Mouse (Mus musculus) bone marrow, adult 2 months (tissue): Measurements from ENCODE around the gene Ifi205. TPM values are rescaled to one million over a fixed set of nuclear protein-coding genes. Genes with fewer than 3 reads are reported as not detected.
"Not testable (repeated sequence)": the region's sequence is repeated elsewhere in the genome, so short reads cannot be mapped to it uniquely, and the experiment has no call there.

Experiments used
- H3K27ac ChIP-seq: fragments of 200-500 bp; 2 replicates; pipeline ENCODE4 v1.5.1; 2012; ENCODE audit warnings: low read depth, mild to moderate bottlenecking, control low read depth, inconsistent platforms, low read length; ENCODE audit not compliant: control insufficient read depth, poor library complexity, insufficient read depth
- H3K4me1 ChIP-seq: fragments of 200-500 bp; 2 replicates; pipeline ENCODE4 v1.6.1; 2011; ENCODE audit warnings: low read length; ENCODE audit not compliant: control insufficient read depth, insufficient read depth
- H3K4me3 ChIP-seq: fragments of 200-500 bp; replicated peaks from 2 replicates; pipeline ENCODE3; 2011; ENCODE audit warnings: mild to moderate bottlenecking, low read depth, low read length, control low read depth; ENCODE audit not compliant: control insufficient read depth
- CTCF ChIP-seq: fragments of 200-500 bp; IDR thresholded peaks from 2 replicates; pipeline ENCODE4 v1.5.1; 2011; ENCODE audit warnings: low read length, control low read depth; ENCODE audit not compliant: control insufficient read depth, insufficient read depth
- POLR2A ChIP-seq: fragments of 200-500 bp; IDR thresholded peaks from 2 replicates; pipeline ENCODE4 v1.6.1; 2011; ENCODE audit warnings: low read depth, mild to moderate bottlenecking, control low read depth, low read length, borderline replicate concordance; ENCODE audit not compliant: control insufficient read depth
- WGBS: fragments of 180-500 bp; shearing (Covaris S2); methylation state at CpG from one replicate; pipeline ENCODE4 v1.1.7; 2018; 5-methylcytosine and 5-hydroxymethylcytosine counted together
- polyA plus RNA-seq: library from polyadenylated mRNA; stranded (reverse); fragments of >200 nt; gene quantifications from 2 replicates; pipeline ENCODE4 v1.2.4, GENCODE M21; 2011; ENCODE audit warnings: low replicate concordance; ENCODE audit not compliant: missing spikeins, insufficient read depth, insufficient read length

Gene Ifi205
- 1.1 and 1.4 TPM in 2 replicates for polyA plus RNA-seq

- no peak within 1 kb of the TSS for H3K27ac ChIP-seq
- WGBS: 36% methylated on average over 1 of the region's 1 CpGs
- no peaks in the 10 kb centered on the region for H3K4me1 ChIP-seq
- H3K4me3 ChIP-seq: no peak within 1 kb of the TSS
- TF ChIP-seq POLR2A (no peak), CTCF (no peak)
Observed at GRCm38 (mm10) chr1:174031698-174032097, at the start of gene Ifi205. Gene Ifi205, minus strand, starts transcription at chr1:174031810.

- TF ChIP-seq CTCF (no peak), POLR2A (no peak)
- no peak within 1 kb of the TSS for H3K27ac ChIP-seq
- WGBS: 89% methylated on average over 3 of the region's 3 CpGs
- H3K4me3 ChIP-seq: no peak within 1 kb of the TSS
- no peaks in the 10 kb centered on the region for H3K4me1 ChIP-seq
Observed at GRCm38 (mm10) chr1:174066305-174066704, 34.7 kb upstream of the Ifi205 start, which contains the start of gene Olfr430. Gene Olfr430, plus strand, starts transcription at chr1:174066605.

- no peak overlapping the region for H3K4me3 ChIP-seq
- 51% methylated on average over 2 of the region's 2 CpGs for WGBS
- TF ChIP-seq POLR2A (no peak), CTCF (no peak)
- H3K4me1 ChIP-seq: peaks cover 2% of the 10 kb centered on the region; the same call in 1 of the 2 replicates
- no peak overlapping the region for H3K27ac ChIP-seq
Observed at GRCm38 (mm10) chr1:174055248-174055647, 23.6 kb upstream of the Ifi205 start.

GRCm38 (mm10) chr1:174052981-174053380 is 21.4 kb upstream of the Ifi205 start:
- no peak overlapping the region for H3K27ac ChIP-seq
- WGBS: 56% methylated on average over 3 of the region's 3 CpGs

GRCm38 (mm10) chr1:174051931-174052536 is 20.4 kb upstream of the Ifi205 start:
- 68% methylated on average over 5 of the region's 5 CpGs for WGBS
- Histone ChIP-seq H3K27ac (no peak overlapping the region), H3K4me3 (no peak overlapping the region), H3K4me1 (peaks cover 2% of the 10 kb centered on the region; the same call in 1 of the 2 replicates)
- TF ChIP-seq CTCF: no peak

More at GRCm38 (mm10) chr1:174052981-174053380, 21.4 kb upstream of the Ifi205 start:
- Histone ChIP-seq H3K4me3 (no peak overlapping the region), H3K4me1 (peaks cover 2% of the 10 kb centered on the region; the same call in 1 of the 2 replicates)
- TF ChIP-seq POLR2A (no peak), CTCF (no peak)

GRCm38 (mm10) chr1:174051515-174051914 is 19.9 kb upstream of the Ifi205 start:
- TF ChIP-seq POLR2A (no peak), CTCF (no peak)
- Histone ChIP-seq H3K27ac (no peak overlapping the region), H3K4me3 (no peak overlapping the region), H3K4me1 (peaks cover 2% of the 10 kb centered on the region; the same call in 1 of the 2 replicates)
- 81% methylated on average over 4 of the region's 4 CpGs for WGBS

- H3K4me1 ChIP-seq: peaks cover 2% of the 10 kb centered on the region; the same call in 1 of the 2 replicates
- TF ChIP-seq POLR2A (no peak), CTCF (no peak)
- WGBS: 81% methylated on average over 4 of the region's 4 CpGs
Observed at GRCm38 (mm10) chr1:174050532-174050931, 18.9 kb upstream of the Ifi205 start.

GRCm38 (mm10) chr1:174049357-174049756 is 17.7 kb upstream of the Ifi205 start:
- H3K27ac ChIP-seq, H3K4me1 ChIP-seq, H3K4me3 ChIP-seq: not testable (repeated sequence)
- WGBS: 3% methylated on average over 4 of the region's 4 CpGs

More at GRCm38 (mm10) chr1:174050532-174050931, 18.9 kb upstream of the Ifi205 start:
- no peak overlapping the region for H3K4me3 ChIP-seq
- no peak overlapping the region for H3K27ac ChIP-seq

- H3K27ac ChIP-seq: no peak within 1 kb of the TSS
- TF ChIP-seq CTCF: no peak
- TF ChIP-seq POLR2A: no peak
- H3K4me3 ChIP-seq: no peak within 1 kb of the TSS
- 39% methylated on average over 2 of the region's 2 CpGs for WGBS
- H3K4me1 ChIP-seq: peaks cover 2% of the 10 kb centered on the region; the same call in 1 of the 2 replicates
Observed at GRCm38 (mm10) chr1:174048893-174049292, 17.3 kb upstream of the Ifi205 start, which contains the start of gene Olfr432. Gene Olfr432, plus strand, starts transcription at chr1:174049205.

- H3K4me1 ChIP-seq, H3K4me3 ChIP-seq, H3K27ac ChIP-seq: not testable (repeated sequence)
- WGBS: 23% methylated on average over 6 of the region's 6 CpGs
Observed at GRCm38 (mm10) chr1:174048227-174048626, 16.6 kb upstream of the Ifi205 start.
